Mouse (Mus musculus) C2C12 (cell line): ENCODE results near the gene Tmem262. TPM values are rescaled to one million over a fixed set of nuclear protein-coding genes. Genes with fewer than 3 reads are reported as not detected.

Source experiments
- H3K27me3 ChIP-seq: one replicate; pipeline ENCODE4 v1.6.1; 2011; ENCODE audit not compliant: control insufficient read depth, insufficient read depth, insufficient read length
- H3K36me3 ChIP-seq: one replicate; pipeline ENCODE4 v1.6.1; 2011; ENCODE audit not compliant: control insufficient read depth, insufficient read depth
- H3K4me3 ChIP-seq: one replicate; pipeline ENCODE4 v1.5.1; 2011; ENCODE audit warnings: mild to moderate bottlenecking, control low read depth; ENCODE audit not compliant: poor library complexity, insufficient read depth, severe bottlenecking
- H3K79me2 ChIP-seq: one replicate; pipeline ENCODE4 v1.6.1; 2011; ENCODE audit not compliant: control insufficient read depth, insufficient read depth
- H3K79me3 ChIP-seq: one replicate; pipeline ENCODE4 v1.6.1; 2011; ENCODE audit warnings: low read depth, control low read depth
- H3ac ChIP-seq: one replicate; pipeline ENCODE3; 2011; ENCODE audit warnings: low read depth; ENCODE audit not compliant: control insufficient read depth, insufficient read length
- CEBPB ChIP-seq: IDR thresholded peaks from one replicate; pipeline ENCODE4 v1.6.1; 2011; ENCODE audit warnings: low read depth, mild to moderate bottlenecking, control low read depth, moderate library complexity
- CTCF ChIP-seq: IDR thresholded peaks from one replicate; pipeline ENCODE4 v1.5.1; 2011; ENCODE audit not compliant: control insufficient read depth, insufficient read depth, insufficient read length
- FOSL1 ChIP-seq: IDR thresholded peaks from one replicate; pipeline ENCODE4 v1.8.0; 2011; ENCODE audit warnings: mild to moderate bottlenecking, low read length; ENCODE audit not compliant: poor library complexity, insufficient read depth, severe bottlenecking
- MAX ChIP-seq: IDR thresholded peaks from one replicate; pipeline ENCODE4 v1.6.1; 2011; ENCODE audit warnings: mild to moderate bottlenecking, control low read depth
- MYOD1 ChIP-seq: IDR thresholded peaks from one replicate; pipeline ENCODE4 v1.6.1; 2011; ENCODE audit warnings: low read depth; ENCODE audit not compliant: control insufficient read depth, insufficient read length
- MYOG ChIP-seq: IDR thresholded peaks from one replicate; pipeline ENCODE4 v1.6.1; 2011; ENCODE audit not compliant: control insufficient read depth, insufficient read length; ENCODE audit errors: extremely low read depth
- USF1 ChIP-seq: IDR thresholded peaks from one replicate; pipeline ENCODE4 v1.6.1; 2011; ENCODE audit warnings: low read depth, mild to moderate bottlenecking, control low read depth, moderate library complexity
- polyA plus RNA-seq: library from polyadenylated mRNA; unstranded; fragments of >200 nt; fragmentation: generic; extraction: Trizol; gene quantifications from one replicate; pipeline ENCODE4 v1.2.1, GENCODE M21; 2012; ENCODE audit warnings: missing spikeins

Gene Tmem262
- polyA plus RNA-seq, 1 experiment: not detected

DNA sequence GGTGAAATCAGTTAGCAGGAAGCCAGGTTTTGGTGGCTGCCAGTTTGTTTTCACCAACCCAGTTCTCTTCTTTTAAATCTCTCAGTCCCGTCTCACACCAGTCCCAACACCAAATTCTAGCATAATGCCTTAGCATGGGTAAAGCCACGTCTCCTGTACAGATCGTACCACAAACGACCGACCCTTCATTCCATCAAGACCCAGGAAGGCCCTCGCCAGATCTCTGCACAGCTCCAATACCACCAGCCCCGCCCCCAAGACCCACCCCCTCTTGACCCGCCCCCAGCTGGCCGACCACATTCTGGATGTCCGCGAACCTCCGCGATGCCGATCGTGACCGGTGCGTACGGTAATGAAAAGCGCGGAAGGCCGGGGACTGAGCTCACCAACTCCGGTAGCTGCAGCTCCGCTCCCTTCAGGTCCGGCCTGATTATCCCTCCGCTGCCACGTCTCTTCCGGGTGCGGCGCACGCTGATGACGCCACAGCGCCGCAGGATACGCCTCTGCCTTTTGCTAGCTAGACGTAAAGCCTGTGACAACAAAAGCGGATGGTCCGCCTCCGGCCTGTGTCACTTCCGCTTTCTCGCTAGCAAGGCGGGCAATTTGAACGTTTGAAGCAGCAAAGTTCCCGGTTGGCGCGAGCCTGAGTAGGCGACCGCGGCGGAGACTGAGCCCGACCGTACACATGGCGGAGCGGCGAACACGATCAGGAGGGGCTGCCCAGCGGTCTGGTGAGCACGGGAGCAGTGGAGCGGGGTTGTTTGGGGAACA, 4.8 kb downstream of the Tmem262 start, which contains the start of the genes Zfpl1 and Cdca5:
Zfpl1 (minus strand) TSS at position 479 of the 771 bp plus-strand sequence.
Cdca5 (plus strand) TSS at position 506 of the 771 bp plus-strand sequence.
- TF ChIP-seq MAX (peak; percentile 60), USF1 (no peak)
- Histone ChIP-seq H3K27me3 (no peaks in the 10 kb centered on the region), H3ac (peak within 1 kb of the TSS; percentile 96), H3K36me3 (peaks cover 49% of the 10 kb centered on the region), H3K79me3 (peaks cover 36% of the 10 kb centered on the region), H3K79me2 (peaks cover 70% of the 10 kb centered on the region), H3K4me3 (peak within 1 kb of the TSS; percentile 98)

DNA sequence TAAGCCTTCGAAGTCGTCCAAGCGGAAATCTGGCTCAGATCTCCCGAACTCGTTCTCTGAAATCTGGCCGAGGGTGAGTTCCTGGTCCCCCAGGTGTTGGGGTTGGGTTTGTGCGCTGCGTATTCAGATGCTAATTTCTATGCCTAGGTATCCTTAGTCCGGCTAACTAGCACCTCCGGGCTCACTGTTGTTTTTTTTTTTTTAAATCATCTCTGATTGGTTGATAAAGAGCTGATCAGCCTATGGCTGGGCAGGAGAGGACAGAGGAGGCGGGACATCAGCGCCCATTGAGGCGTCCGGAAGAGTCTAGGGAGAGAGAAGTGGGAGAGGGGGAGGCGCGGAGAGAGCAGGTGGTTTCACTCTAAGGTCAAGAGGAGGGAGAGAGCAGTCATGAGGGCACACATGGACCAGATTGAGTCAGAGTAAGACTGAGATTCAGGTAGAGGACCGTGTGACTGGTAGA, 5.6 kb downstream of the Tmem262 start:
- Histone ChIP-seq H3K79me2 (peaks cover 77% of the 10 kb centered on the region), H3K4me3 (peak overlapping the region; percentile 98), H3K36me3 (peaks cover 54% of the 10 kb centered on the region), H3K79me3 (peaks cover 37% of the 10 kb centered on the region), H3ac (peak overlapping the region; percentile 96), H3K27me3 (no peaks in the 10 kb centered on the region)
- TF ChIP-seq CTCF: no peak

DNA sequence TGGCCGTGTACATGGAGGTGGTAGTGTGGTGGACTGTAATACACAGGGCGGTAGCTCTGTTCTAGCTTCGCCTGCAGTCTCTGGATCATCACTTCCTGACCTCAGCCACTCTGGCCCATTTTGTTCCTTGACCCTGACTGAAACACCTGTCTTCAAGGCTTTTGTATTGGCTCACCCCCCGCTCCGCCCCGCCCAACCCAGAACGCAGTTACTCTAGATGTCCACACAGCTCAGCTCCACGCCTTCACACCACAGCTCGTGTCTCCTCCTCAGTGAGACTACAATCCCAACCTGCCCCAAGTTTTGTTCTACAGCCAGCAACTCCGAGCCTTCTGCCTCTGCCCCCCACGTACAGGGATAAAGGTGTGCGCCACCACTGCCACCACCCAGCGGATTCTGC, 9.0 kb downstream of the Tmem262 start:
- peaks cover 63% of the 10 kb centered on the region for H3K36me3 ChIP-seq
- no peaks in the 10 kb centered on the region for H3K27me3 ChIP-seq
- no peak for TF ChIP-seq MYOD1
- no peak for TF ChIP-seq USF1
- no peak for TF ChIP-seq CTCF
- TF ChIP-seq MAX: no peak
- TF ChIP-seq FOSL1: no peak
- H3ac ChIP-seq: no peak overlapping the region
- H3K79me2 ChIP-seq: peaks cover 95% of the 10 kb centered on the region
- peaks cover 35% of the 10 kb centered on the region for H3K79me3 ChIP-seq
- no peak overlapping the region for H3K4me3 ChIP-seq

DNA sequence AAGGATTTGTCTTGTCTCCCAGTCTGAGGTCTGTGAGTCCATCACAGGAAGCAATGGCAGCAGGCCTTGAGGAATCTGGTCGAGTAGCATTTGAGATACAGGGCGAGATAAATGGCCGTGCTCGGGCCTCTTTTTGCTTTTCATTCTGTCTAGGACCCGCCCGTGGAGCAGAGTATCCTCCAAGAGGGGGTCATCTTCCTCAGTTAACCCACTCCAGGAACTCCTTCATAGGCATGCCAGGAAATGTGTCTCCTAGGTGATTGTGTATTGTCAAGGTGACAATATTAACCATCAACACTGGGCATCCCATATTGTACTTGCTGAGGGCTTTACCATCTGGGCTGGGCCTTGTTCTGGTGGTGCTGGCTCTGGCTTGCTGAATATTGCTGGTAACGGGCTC, 14.3 kb downstream of the Tmem262 start, which contains the start of gene AC131692.1:
AC131692.1 (plus strand) TSS at position 301 of the 400 bp plus-strand sequence.
- Histone ChIP-seq H3K27me3 (no peaks in the 10 kb centered on the region), H3ac (no peak within 1 kb of the TSS), H3K79me3 (peaks cover 8% of the 10 kb centered on the region), H3K79me2 (peaks cover 44% of the 10 kb centered on the region), H3K4me3 (no peak within 1 kb of the TSS), H3K36me3 (peaks cover 45% of the 10 kb centered on the region)
- no peak for TF ChIP-seq MAX
- TF ChIP-seq CEBPB: no peak

DNA sequence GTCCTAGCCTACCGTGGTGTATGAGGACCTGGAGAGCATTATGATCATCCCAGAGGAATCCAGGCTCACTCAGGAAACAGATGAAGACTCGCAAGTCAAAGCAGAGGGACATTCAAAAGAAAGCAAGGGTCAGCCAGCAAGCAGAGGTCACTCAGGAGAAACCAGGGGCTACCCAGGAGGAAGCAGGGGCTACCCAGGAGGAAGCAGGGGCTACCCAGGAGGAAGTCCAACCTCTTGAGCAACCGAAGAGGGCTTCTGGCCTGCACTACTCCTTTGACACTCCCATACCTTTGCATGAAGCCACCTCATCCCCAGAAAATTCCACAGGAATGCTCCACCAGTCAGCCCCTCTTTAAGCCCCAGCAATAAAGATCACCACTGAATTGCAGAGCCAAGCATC, 18.0 kb downstream of the Tmem262 start:
- Histone ChIP-seq H3K4me3 (no peak overlapping the region), H3ac (no peak overlapping the region), H3K79me3 (no peaks in the 10 kb centered on the region), H3K27me3 (no peaks in the 10 kb centered on the region), H3K36me3 (peaks cover 9% of the 10 kb centered on the region), H3K79me2 (peaks cover 8% of the 10 kb centered on the region)
- TF ChIP-seq CEBPB (no peak), USF1 (no peak), CTCF (no peak), MYOD1 (no peak), MAX (no peak), MYOG (no peak), FOSL1 (no peak)

DNA sequence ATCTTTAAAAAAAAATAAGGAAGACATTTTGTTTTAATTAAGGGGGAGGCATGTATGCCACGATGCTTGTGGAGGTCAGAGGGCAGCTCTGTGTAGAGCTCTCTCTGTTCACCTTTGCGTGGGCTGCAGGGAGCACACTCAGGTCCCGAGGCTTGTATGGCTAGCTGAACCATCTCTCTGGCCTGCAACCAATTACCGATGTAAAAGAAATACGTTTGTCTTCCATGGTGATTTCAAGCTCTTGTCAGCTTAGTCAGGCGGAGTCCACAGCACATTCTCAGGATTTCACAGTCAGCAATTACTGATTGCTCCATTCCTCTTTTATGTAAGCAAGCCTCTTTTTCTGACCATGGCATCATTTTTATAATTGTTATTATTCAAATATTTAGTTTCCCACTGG, 21.4 kb downstream of the Tmem262 start:
- Histone ChIP-seq H3K27me3 (no peaks in the 10 kb centered on the region), H3K79me2 (no peaks in the 10 kb centered on the region), H3K36me3 (no peaks in the 10 kb centered on the region), H3K4me3 (no peak overlapping the region), H3ac (no peak overlapping the region), H3K79me3 (no peaks in the 10 kb centered on the region)
- no peak for TF ChIP-seq CTCF
- no peak for TF ChIP-seq MYOD1
- no peak for TF ChIP-seq MAX
- no peak for TF ChIP-seq USF1
- TF ChIP-seq CEBPB: no peak
- TF ChIP-seq MYOG: no peak
